Comparison of ENCODE assay signal across 29 mouse cellular contexts in genomic region chr6:136959131-136959530, GRCm38 (mm10). TPM values are rescaled to one million over a fixed set of nuclear protein-coding genes. Genes with fewer than 3 reads are reported as not detected.
DNase-seq lines count a peak whose midpoint lies in the region; ATAC-seq and TF ChIP-seq lines count a peak whose summit lies in the region.
"Had no signal": no experiment of that assay in that cellular context is flagged by ENCODE, and none has a peak within 500 bp of the region (broad histone marks: within the 10 kb centered on the region; RNA-seq: fewer than 3 reads in every experiment).

No protein-coding gene starts in this region.

- peaks cover 7% of the 10 kb centered on the region; the same call in 1 of the 2 replicates for H3K4me1 ChIP-seq in liver, postnatal 0 days (ENCODE audit: insufficient read depth)
- H3K4me1 ChIP-seq in liver, embryonic 12.5 days: no peaks in the 10 kb centered on the region; the same call in 1 of the 2 replicates
- H3K4me1 ChIP-seq: forebrain, embryonic 12.5 days; forebrain, embryonic 15.5 days had no signal

- TF ChIP-seq EP300 in liver, postnatal 0 days (IDR thresholded peaks at IDR 0.05; ENCODE audit: low read depth): no peak

- ATAC-seq in liver, postnatal 0 days: no peak
- no peak for ATAC-seq in liver, embryonic 12.5 days
- ATAC-seq: forebrain, embryonic 15.5 days; hindbrain, postnatal 0 days; inflammation-experienced regulatory T-cells, adult 6 months had no signal

- no peak overlapping the region for H3K27ac ChIP-seq in liver, postnatal 0 days (ENCODE audit: low read depth)
- H3K27ac ChIP-seq in liver, embryonic 12.5 days: no peak overlapping the region
- H3K27ac ChIP-seq: forebrain, embryonic 12.5 days; forebrain, embryonic 15.5 days; heart, adult 2 months; heart, embryonic 15.5 days; hindbrain, embryonic 14.5 days; hindbrain, postnatal 0 days had no signal

- no peak overlapping the region for H3K4me3 ChIP-seq in liver, postnatal 0 days (ENCODE audit: low read depth, low read length)
- no peak overlapping the region for H3K4me3 ChIP-seq in liver, embryonic 12.5 days
- H3K4me3 ChIP-seq: forebrain, embryonic 12.5 days; forebrain, embryonic 15.5 days; heart, adult 2 months; heart, embryonic 12.5 days; heart, embryonic 15.5 days had no signal

- H3K27me3 ChIP-seq in liver, postnatal 0 days (ENCODE audit: insufficient read depth, low read length): no peaks in the 10 kb centered on the region
- H3K27me3 ChIP-seq in liver, embryonic 12.5 days (replicated peaks): no peaks in the 10 kb centered on the region
- H3K27me3 ChIP-seq: forebrain, embryonic 12.5 days; forebrain, embryonic 15.5 days; heart, embryonic 12.5 days; heart, embryonic 15.5 days had no signal

- WGBS in liver, postnatal 0 days (ENCODE audit: insufficient replicate concordance): 60% methylated on average over 11 of the region's 11 CpGs
- 50% methylated on average over 11 of the region's 11 CpGs for WGBS in liver, embryonic 12.5 days (ENCODE audit: insufficient replicate concordance)

- 0 out of 2 replicates have a peak overlapping the region, but pooled peaks have one; percentile 7 for H3K4me2 ChIP-seq in liver, postnatal 0 days (ENCODE audit: low read depth, low read length)
- no peak overlapping the region for H3K4me2 ChIP-seq in liver, embryonic 12.5 days
- H3K4me2 ChIP-seq: forebrain, embryonic 12.5 days; forebrain, embryonic 15.5 days; heart, embryonic 12.5 days; heart, embryonic 15.5 days; hindbrain, embryonic 14.5 days had no signal

- TF ChIP-seq CTCF in liver, postnatal 0 days (IDR thresholded peaks at IDR 0.05; ENCODE audit: low read depth): no peak

- H3K9ac ChIP-seq in liver, postnatal 0 days (replicated peaks): no peak overlapping the region
- no peak overlapping the region; the same call in 1 of the 2 replicates for H3K9ac ChIP-seq in liver, embryonic 12.5 days
- H3K9ac ChIP-seq: forebrain, embryonic 12.5 days; forebrain, embryonic 15.5 days; heart, embryonic 12.5 days; heart, embryonic 15.5 days; hindbrain, embryonic 14.5 days had no signal

- intact Hi-C loops in heart, postnatal 10 days (cut with DNase I): no loop called here

- DNase-seq in heart, adult 11 months: peak; percentile 62
- DNase-seq in heart, postnatal 10 days: no peak
- no peak for DNase-seq in liver, postnatal 0 days
- DNase-seq in 3134 (ENCODE audit: extremely low read depth, insufficient read length, low spot score) (peak; percentile 62), R1 (ENCODE audit: low read depth, low spot score) (peak; percentile 21)
- DNase-seq in thymus, postnatal 0 days (ENCODE audit: low spot score): no peak
- DNase-seq: adrenal gland, postnatal 10 days; adrenal gland, postnatal 36 days; cerebellum, adult 18-20 months; cerebellum, adult 9-10 months; cerebellum, postnatal 14 days; gastrocnemius, postnatal 25 days; heart, adult 2 months; heart, postnatal 14 days; heart, postnatal 4 days had no signal

- no peaks in the 10 kb centered on the region for H3K9me3 ChIP-seq in liver, postnatal 0 days (ENCODE audit: low read length)
- H3K9me3 ChIP-seq in liver, embryonic 12.5 days (replicated peaks): no peaks in the 10 kb centered on the region
- H3K9me3 ChIP-seq: forebrain, embryonic 12.5 days; forebrain, embryonic 15.5 days; heart, embryonic 12.5 days; heart, embryonic 15.5 days had no signal

- H3K36me3 ChIP-seq in liver, postnatal 0 days (replicated peaks; ENCODE audit: insufficient read depth, low read length): no peaks in the 10 kb centered on the region
- no peaks in the 10 kb centered on the region for H3K36me3 ChIP-seq in liver, embryonic 12.5 days
- H3K36me3 ChIP-seq: forebrain, embryonic 12.5 days; forebrain, embryonic 15.5 days; heart, embryonic 12.5 days; heart, embryonic 15.5 days had no signal

RNA-seq across cellular contexts. Expression of gene Arhgdib, which starts 17.4 kb away (rescaled TPM):
- 10 to 100 TPM; 37.4 to 45.4 TPM for total RNA-seq in heart, postnatal 10 days (2021)
- 190 and 192 TPM in 2 replicates for polyA plus RNA-seq in liver, postnatal 0 days (2015; fragmentation: Nextera tagmentation; extraction: Ambion mirVana)
- polyA plus RNA-seq in liver, embryonic 12.5 days (2016; fragmentation: Nextera tagmentation; extraction: Ambion mirVana): 120 and 122 TPM in 2 replicates
- polyA plus RNA-seq in thymus, postnatal 0 days (2015; fragmentation: Nextera tagmentation; extraction: Ambion mirVana): 966 and 1,117 TPM in 2 replicates

RNA-seq across cellular contexts. Expression of gene Pde6h, which starts 35.5 kb away (rescaled TPM):
- total RNA-seq in heart, postnatal 10 days (2021): not detected
- 0.34 and 0.77 TPM in 2 replicates for polyA plus RNA-seq in liver, postnatal 0 days (2015; fragmentation: Nextera tagmentation; extraction: Ambion mirVana)
- not detected in 2 replicates for polyA plus RNA-seq in liver, embryonic 12.5 days (2016; fragmentation: Nextera tagmentation; extraction: Ambion mirVana)
- 0.75 and 0.89 TPM in 2 replicates for polyA plus RNA-seq in thymus, postnatal 0 days (2015; fragmentation: Nextera tagmentation; extraction: Ambion mirVana)
- total RNA-seq: adrenal gland, adult 18-20 months; adrenal gland, postnatal 36 days; gastrocnemius, adult 8-10 months; gastrocnemius, postnatal 25 days; heart, postnatal 4 days; hindbrain, postnatal 0 days had no signal
- polyA plus RNA-seq: embryonic facial prominence, embryonic 11.5 days; embryonic facial prominence, embryonic 14.5 days; forebrain, embryonic 12.5 days; forebrain, embryonic 15.5 days; hindbrain, embryonic 11.5 days; inflammation-experienced regulatory T-cells, adult 6 months had no signal

RNA-seq across cellular contexts. Expression of gene Erp27, which starts 37.2 kb away (rescaled TPM):
- total RNA-seq in heart, postnatal 10 days (2021): not detected
- polyA plus RNA-seq in liver, postnatal 0 days (2015; fragmentation: Nextera tagmentation; extraction: Ambion mirVana): 0.40 and 0.42 TPM in 2 replicates
- polyA plus RNA-seq in liver, embryonic 12.5 days (2016; fragmentation: Nextera tagmentation; extraction: Ambion mirVana): 0.27 and 0.43 TPM in 2 replicates
- polyA plus RNA-seq in thymus, postnatal 0 days (2015; fragmentation: Nextera tagmentation; extraction: Ambion mirVana): 0.72 and 1.1 TPM in 2 replicates
- total RNA-seq: adrenal gland, adult 18-20 months; ES-E14; gastrocnemius, adult 8-10 months; gastrocnemius, postnatal 25 days; heart, adult 2 months; hindbrain, postnatal 0 days had no signal
- polyA plus RNA-seq: embryonic facial prominence, embryonic 11.5 days; forebrain, embryonic 12.5 days; hindbrain, embryonic 14.5 days; hindbrain, postnatal 0 days had no signal

Comparison
In these comparisons a context has a peak if more than half of its experiments do, and no peak if none do; other contexts are left out.
1. DNase-seq: peak in heart, adult 11 months (single experiment), 3134 (single experiment) and R1 (single experiment); none in heart, postnatal 10 days (0 of 2), liver, postnatal 0 days (single experiment) and thymus, postnatal 0 days (single experiment).